Mouse (Mus musculus) MEL (cell line): ENCODE results near the gene Pik3ip1. TPM values are rescaled to one million over a fixed set of nuclear protein-coding genes. Genes with fewer than 3 reads are reported as not detected.

Experiments used
- DNase-seq: peaks from one replicate; pipeline ENCODE4 v3.0.0; 2011; ENCODE audit warnings: low read depth, low spot score
- H3K27ac ChIP-seq: 2 replicates; pipeline ENCODE4 v1.5.1; 2012; ENCODE audit warnings: low read depth, mild to moderate bottlenecking, control low read depth, low read length, moderate library complexity; ENCODE audit not compliant: control insufficient read depth
- H3K27me3 ChIP-seq, 2 experiments: fragments of 150-350 bp in 1 of 2; sonication (generic) in 1 of 2; 2 replicates each; pipeline ENCODE4 v1.6.1; 2012; ENCODE audit warnings: low read length in 2 of 2, mild to moderate bottlenecking in 2 of 2, improper control_type of control experiment in 1 of 2, moderate library complexity in 1 of 2; ENCODE audit not compliant: insufficient read depth in 2 of 2, control insufficient read depth in 1 of 2
- H3K36me3 ChIP-seq, 2 experiments: 2 replicates each; pipeline ENCODE4 v1.6.1; 2012 to 2014; ENCODE audit warnings: low read length in 2 of 2, improper control_type of control experiment in 1 of 2, inconsistent platforms in 1 of 2, mild to moderate bottlenecking in 1 of 2; ENCODE audit not compliant: insufficient read depth in 2 of 2, control insufficient read depth in 1 of 2
- H3K4me1 ChIP-seq, 2 experiments: fragments of 150-350 bp in 1 of 2; sonication (generic) in 1 of 2; 2 replicates each; pipeline ENCODE4 v1.6.1; 2012; ENCODE audit warnings: low read length in 2 of 2, improper control_type of control experiment in 1 of 2, mild to moderate bottlenecking in 1 of 2; ENCODE audit not compliant: insufficient read depth in 2 of 2, control insufficient read depth in 1 of 2
- H3K4me3 ChIP-seq, 2 experiments: fragments of 150-350 bp in 1 of 2; sonication (generic) in 1 of 2; 2 replicates each; pipeline ENCODE4 v1.5.1; 2012; ENCODE audit warnings: low read depth in 2 of 2, low read length in 2 of 2, mild to moderate bottlenecking in 2 of 2, moderate library complexity in 2 of 2, control low read depth in 1 of 2, improper control_type of control experiment in 1 of 2; ENCODE audit not compliant: control insufficient read depth in 1 of 2, insufficient read depth in 1 of 2
- H3K79me2 ChIP-seq: 2 replicates; pipeline ENCODE4 v1.6.1; 2012; ENCODE audit warnings: mild to moderate bottlenecking, low read length, moderate library complexity; ENCODE audit not compliant: control insufficient read depth, poor library complexity, insufficient read depth
- H3K9ac ChIP-seq: 2 replicates; pipeline ENCODE4 v1.6.1; 2012; ENCODE audit warnings: low read depth, mild to moderate bottlenecking, control low read depth, low read length, moderate library complexity; ENCODE audit not compliant: control insufficient read depth, poor library complexity, severe bottlenecking
- H3K9me3 ChIP-seq: fragments of 150-350 bp; sonication (generic); replicated peaks from 2 replicates; pipeline ENCODE4 v1.6.1; 2012; ENCODE audit warnings: mild to moderate bottlenecking, low read length, improper control_type of control experiment, moderate library complexity; ENCODE audit not compliant: insufficient read depth
- BHLHE40 ChIP-seq: IDR thresholded peaks from 2 replicates; pipeline ENCODE4 v1.6.1; 2012; ENCODE audit warnings: low read depth, mild to moderate bottlenecking, inconsistent platforms, low read length, improper control_type of control experiment, borderline replicate concordance
- CHD1 ChIP-seq: IDR thresholded peaks from 2 replicates; pipeline ENCODE4 v1.6.1; 2012; ENCODE audit warnings: low read depth, mild to moderate bottlenecking, inconsistent platforms, low read length, improper control_type of control experiment
- CHD2 ChIP-seq: IDR thresholded peaks from 2 replicates; pipeline ENCODE4 v1.6.1; 2011; ENCODE audit warnings: low read length, improper control_type of control experiment
- CTCF ChIP-seq, 3 experiments: IDR thresholded peaks in 2 of 3; conservative IDR thresholded peaks in 1 of 3; 2 replicates each; pipeline ENCODE4 v1.5.1; 2011 to 2012; ENCODE audit warnings: low read length in 3 of 3, low read depth in 2 of 3, mild to moderate bottlenecking in 2 of 3, improper control_type of control experiment in 1 of 3, inconsistent platforms in 1 of 3, mixed read lengths in 1 of 3, moderate library complexity in 1 of 3; ENCODE audit not compliant: control insufficient read depth in 1 of 3, insufficient read depth in 1 of 3, poor library complexity in 1 of 3, severe bottlenecking in 1 of 3
- MAFK ChIP-seq: IDR thresholded peaks from 2 replicates; pipeline ENCODE4 v1.6.1; 2011; ENCODE audit warnings: low read depth, mild to moderate bottlenecking, low read length, improper control_type of control experiment, borderline replicate concordance
- MAZ ChIP-seq: IDR thresholded peaks from 2 replicates; pipeline ENCODE4 v1.6.1; 2012; ENCODE audit warnings: low read depth, mild to moderate bottlenecking, inconsistent platforms, low read length, improper control_type of control experiment
- MXI1 ChIP-seq: IDR thresholded peaks from 2 replicates; pipeline ENCODE4 v1.6.1; 2011; ENCODE audit warnings: mild to moderate bottlenecking, low read depth, low read length, improper control_type of control experiment
- NELFE ChIP-seq: IDR thresholded peaks from 2 replicates; pipeline ENCODE4 v1.6.1; 2011; ENCODE audit warnings: low read depth, low read length, improper control_type of control experiment
- NRF1 ChIP-seq: IDR thresholded peaks from 2 replicates; pipeline ENCODE4 v1.6.1; 2014; ENCODE audit warnings: low read depth, mild to moderate bottlenecking, inconsistent platforms, low read length, improper control_type of control experiment, moderate library complexity; ENCODE audit not compliant: poor library complexity, insufficient read depth, severe bottlenecking
- POLR2AphosphoS2 ChIP-seq: IDR thresholded peaks from 2 replicates; pipeline ENCODE4 v1.6.1; 2011; ENCODE audit warnings: low read length, improper control_type of control experiment
- RAD21 ChIP-seq: IDR thresholded peaks from 2 replicates; pipeline ENCODE4 v1.6.1; 2011; ENCODE audit warnings: mild to moderate bottlenecking, low read depth, low read length, improper control_type of control experiment
- RCOR1 ChIP-seq: IDR thresholded peaks from 2 replicates; pipeline ENCODE4 v1.6.1; 2012; ENCODE audit warnings: low read depth, mild to moderate bottlenecking, inconsistent platforms, low read length, improper control_type of control experiment
- SIN3A ChIP-seq: IDR thresholded peaks from 2 replicates; pipeline ENCODE4 v1.6.1; 2012; ENCODE audit warnings: low read length, improper control_type of control experiment, inconsistent platforms
- TAL1 ChIP-seq: IDR thresholded peaks from 2 replicates; pipeline ENCODE4 v1.6.1; 2012; ENCODE audit warnings: mild to moderate bottlenecking, inconsistent platforms, low read length, moderate library complexity, mixed read lengths
- TBP ChIP-seq: IDR thresholded peaks from 2 replicates; pipeline ENCODE4 v1.8.0; 2011; ENCODE audit warnings: low read depth, low read length, improper control_type of control experiment
- UBTF ChIP-seq: IDR thresholded peaks from 2 replicates; pipeline ENCODE4 v1.6.1; 2012; ENCODE audit warnings: low read depth, mild to moderate bottlenecking, inconsistent platforms, low read length, improper control_type of control experiment, moderate library complexity, borderline replicate concordance; ENCODE audit not compliant: insufficient read depth
- USF1 ChIP-seq: IDR thresholded peaks from 2 replicates; pipeline ENCODE4 v1.6.1; 2014; ENCODE audit warnings: low read depth, mild to moderate bottlenecking, inconsistent platforms, low read length, improper control_type of control experiment, moderate library complexity
- USF2 ChIP-seq, 2 experiments: IDR thresholded peaks; 2 replicates each; pipeline ENCODE4 v1.6.1; 2011 to 2012; ENCODE audit warnings: improper control_type of control experiment in 2 of 2, low read length in 2 of 2, borderline replicate concordance in 1 of 2, inconsistent platforms in 1 of 2, low read depth in 1 of 2, mild to moderate bottlenecking in 1 of 2; ENCODE audit not compliant: insufficient read depth in 1 of 2
- ZC3H11A ChIP-seq: IDR thresholded peaks from 2 replicates; pipeline ENCODE4 v1.6.1; 2012; ENCODE audit warnings: low read depth, mild to moderate bottlenecking, inconsistent platforms, low read length, improper control_type of control experiment
- ZKSCAN1 ChIP-seq: IDR thresholded peaks from 2 replicates; pipeline ENCODE4 v1.6.1; 2012; ENCODE audit warnings: low read depth, mild to moderate bottlenecking, inconsistent platforms, low read length, improper control_type of control experiment, moderate library complexity
- polyA plus RNA-seq, 2 experiments: library from polyadenylated mRNA; stranded (reverse) in 1 of 2; unstranded in 1 of 2; fragments of >175 nt in 1 of 2; fragments of >200 nt in 1 of 2; gene quantifications; 2 replicates each; pipeline versions ENCODE4 v1.2.1 to v1.2.4; 2012; ENCODE audit warnings: low replicate concordance in 2 of 2, low read depth in 1 of 2; ENCODE audit not compliant: insufficient read length in 2 of 2, insufficient read depth in 1 of 2, missing spikeins in 1 of 2
- total RNA-seq: library from RNA; depleted of rRNA; stranded (reverse); fragments of 300-350 nt; gene quantifications from 2 replicates; pipeline ENCODE4 v1.2.3, GENCODE M21; 2012

Gene Pik3ip1
- total and polyA plus RNA-seq, 3 experiments = 1.7 to 2.7 TPM; not detected in 1

GRCm38 (mm10) chr11:3348576-3349342, 18.6 kb downstream of the Pik3ip1 start:
- Histone ChIP-seq H3K27ac (no peak overlapping the region), H3K9ac (no peak overlapping the region; the same call in 1 of the 2 replicates), H3K9me3 (no peaks in the 10 kb centered on the region), H3K27me3 (no peaks in the 10 kb centered on the region), H3K79me2 (no peaks in the 10 kb centered on the region), H3K36me3 (peaks cover 2 to 7% of the 10 kb centered on the region in 2 experiments; a peak in 3 of 4 replicates), H3K4me1 (peaks cover 0 to 9% of the 10 kb centered on the region in 2 experiments; a peak in 3 of 4 replicates), H3K4me3 (no peak overlapping the region)
- peak; percentile 35 for DNase-seq
- TF ChIP-seq CTCF (IDR thresholded peaks at IDR 0.05 in 2 of 3, conservative IDR thresholded peaks at IDR 0.05 in 1 of 3; ENCODE audit: control insufficient read depth in 1 of 3, insufficient read depth in 1 of 3, low read depth in 2 of 3, low read length in 3 of 3, poor library complexity in 1 of 3, severe bottlenecking in 1 of 3) (no peak), SIN3A (no peak), BHLHE40 (no peak), ZC3H11A (no peak), USF2 (IDR thresholded peaks at IDR 0.05; ENCODE audit: borderline replicate concordance in 1 of 2, insufficient read depth in 1 of 2, low read depth in 1 of 2, low read length in 2 of 2) (no peak), RCOR1 (no peak), MAFK (no peak), NELFE (no peak), UBTF (no peak), ZKSCAN1 (no peak), CHD2 (no peak), POLR2AphosphoS2 (no peak), MXI1 (no peak), NRF1 (no peak), RAD21 (no peak), USF1 (no peak), TAL1 (no peak), TBP (no peak), CHD1 (no peak), MAZ (no peak)

GRCm38 (mm10) chr11:3349343-3349695, 19.1 kb downstream of the Pik3ip1 start:
- H3K79me2 ChIP-seq = no peaks in the 10 kb centered on the region
- no peak overlapping the region for H3K9ac ChIP-seq
- no peaks in the 10 kb centered on the region for H3K9me3 ChIP-seq
- no peak overlapping the region for H3K27ac ChIP-seq
- no peaks in the 10 kb centered on the region for H3K27me3 ChIP-seq
- H3K4me1 ChIP-seq = peaks cover 0 to 9% of the 10 kb centered on the region in 2 experiments; a peak in 3 of 4 replicates
- H3K36me3 ChIP-seq = peaks cover 2 to 7% of the 10 kb centered on the region in 2 experiments; a peak in 3 of 4 replicates
- TF ChIP-seq CTCF (IDR thresholded peaks at IDR 0.05 in 2 of 3, conservative IDR thresholded peaks at IDR 0.05 in 1 of 3; ENCODE audit: control insufficient read depth in 1 of 3, insufficient read depth in 1 of 3, low read depth in 2 of 3, low read length in 3 of 3, poor library complexity in 1 of 3, severe bottlenecking in 1 of 3) = no peak
- no peak for DNase-seq
- no peak overlapping the region for H3K4me3 ChIP-seq
